Mouse (Mus musculus): Measurements from ENCODE around the gene Lrrc8d.

The Lrrc8d gene

DNA sequence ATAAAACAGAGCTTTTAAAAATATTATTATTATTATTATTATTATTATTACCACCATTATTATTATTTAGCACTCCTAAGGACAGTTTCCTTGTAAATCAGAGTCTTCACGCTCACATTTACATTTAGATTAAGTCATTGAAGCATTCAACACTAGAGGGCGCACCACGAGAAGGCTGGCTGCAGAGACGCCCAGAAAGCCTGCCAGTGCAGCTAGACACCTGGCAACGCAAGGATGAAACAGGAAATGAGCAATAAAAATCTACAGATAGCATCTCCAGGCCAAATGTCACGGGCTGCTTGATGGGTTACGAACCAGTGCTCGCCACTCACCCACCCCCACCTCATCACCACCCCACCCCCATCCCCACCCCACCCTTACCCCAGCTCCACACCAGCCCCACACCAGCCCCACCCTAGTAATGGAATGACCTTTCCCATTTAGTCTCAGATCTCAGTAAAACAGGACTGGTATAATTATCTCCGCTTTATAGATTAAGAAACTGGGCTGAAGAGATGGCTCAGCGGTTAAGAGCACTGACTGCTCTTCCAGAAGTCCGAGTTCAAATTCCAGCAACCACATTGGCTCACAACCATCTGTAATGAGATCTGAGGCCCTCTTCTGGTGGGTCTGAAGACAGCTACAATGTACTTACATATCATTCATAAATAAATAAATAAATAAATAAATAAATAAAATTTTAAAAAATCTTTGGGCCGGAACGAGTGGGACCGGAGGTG lies 14.7 kb upstream of the Lrrc8d start:
- in situ Hi-C loops (cut with MboI, MseI) = loop anchor here (10.0 kb wide), 1 partner anchor 280 kb away; no protein-coding TSS in a partner anchor

DNA sequence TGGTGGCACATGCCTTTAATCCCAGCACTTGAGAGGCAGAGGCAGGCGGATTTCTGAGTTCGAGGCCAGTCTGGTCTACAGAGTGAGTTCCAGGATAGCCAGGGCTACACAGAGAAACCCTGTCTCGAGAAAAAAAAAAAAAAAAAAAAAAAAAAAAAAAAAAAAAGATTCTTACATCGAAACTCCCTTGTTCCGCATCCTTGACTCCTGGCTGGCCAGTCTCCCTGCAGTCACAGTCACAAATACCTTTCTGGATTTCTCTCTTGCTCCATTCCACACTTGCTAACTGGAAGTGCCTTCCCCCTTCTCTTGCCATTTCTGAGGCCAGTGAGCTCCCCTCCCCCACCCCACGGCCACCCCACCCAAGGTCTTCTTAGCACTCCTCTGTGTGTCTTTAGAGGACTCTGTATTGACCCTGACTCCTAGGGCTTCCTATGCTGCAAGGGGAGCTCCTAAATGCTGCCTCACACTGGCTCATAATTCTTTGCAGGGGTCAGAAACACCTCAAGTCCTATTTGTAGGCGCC lies 13.9 kb upstream of the Lrrc8d start:
- in situ Hi-C loops (cut with MboI, MseI) = loop anchor here (10.0 kb wide), 1 partner anchor 281 kb away; no protein-coding TSS in a partner anchor

DNA sequence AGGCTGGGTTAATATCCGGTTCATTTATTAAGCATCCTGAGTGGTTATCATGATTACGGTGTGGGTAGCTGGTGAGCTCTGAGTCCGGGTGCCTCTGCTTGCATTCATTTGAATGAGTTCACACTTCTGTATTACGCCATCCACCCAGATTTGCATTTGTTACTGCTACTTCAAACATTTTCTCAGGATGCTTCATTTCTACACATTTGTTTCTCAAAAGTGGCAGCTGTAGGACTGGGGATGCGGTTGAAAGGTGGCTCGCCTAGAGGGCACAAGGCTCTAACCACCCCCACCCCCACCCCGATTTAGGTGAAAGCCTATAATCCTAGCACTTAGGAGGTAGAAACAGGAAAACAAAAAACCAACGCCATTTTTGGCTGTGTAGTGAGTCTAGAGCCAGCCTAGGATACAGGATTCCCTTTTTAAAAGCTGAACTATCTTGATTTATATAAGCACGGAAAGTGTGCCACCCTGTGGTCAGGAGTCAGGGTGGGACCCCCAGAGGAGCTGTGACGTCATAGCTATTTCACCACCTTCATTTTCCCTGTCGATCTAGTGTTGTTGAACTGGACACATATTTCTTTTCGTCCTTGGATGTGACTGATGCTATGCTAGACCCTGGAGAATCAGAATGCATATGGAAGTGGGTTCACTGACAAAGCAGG lies 13.3 kb upstream of the Lrrc8d start:
- in situ Hi-C loops (cut with MboI, MseI) = loop anchor here (10.0 kb wide), 1 partner anchor 282 kb away; no protein-coding TSS in a partner anchor

DNA sequence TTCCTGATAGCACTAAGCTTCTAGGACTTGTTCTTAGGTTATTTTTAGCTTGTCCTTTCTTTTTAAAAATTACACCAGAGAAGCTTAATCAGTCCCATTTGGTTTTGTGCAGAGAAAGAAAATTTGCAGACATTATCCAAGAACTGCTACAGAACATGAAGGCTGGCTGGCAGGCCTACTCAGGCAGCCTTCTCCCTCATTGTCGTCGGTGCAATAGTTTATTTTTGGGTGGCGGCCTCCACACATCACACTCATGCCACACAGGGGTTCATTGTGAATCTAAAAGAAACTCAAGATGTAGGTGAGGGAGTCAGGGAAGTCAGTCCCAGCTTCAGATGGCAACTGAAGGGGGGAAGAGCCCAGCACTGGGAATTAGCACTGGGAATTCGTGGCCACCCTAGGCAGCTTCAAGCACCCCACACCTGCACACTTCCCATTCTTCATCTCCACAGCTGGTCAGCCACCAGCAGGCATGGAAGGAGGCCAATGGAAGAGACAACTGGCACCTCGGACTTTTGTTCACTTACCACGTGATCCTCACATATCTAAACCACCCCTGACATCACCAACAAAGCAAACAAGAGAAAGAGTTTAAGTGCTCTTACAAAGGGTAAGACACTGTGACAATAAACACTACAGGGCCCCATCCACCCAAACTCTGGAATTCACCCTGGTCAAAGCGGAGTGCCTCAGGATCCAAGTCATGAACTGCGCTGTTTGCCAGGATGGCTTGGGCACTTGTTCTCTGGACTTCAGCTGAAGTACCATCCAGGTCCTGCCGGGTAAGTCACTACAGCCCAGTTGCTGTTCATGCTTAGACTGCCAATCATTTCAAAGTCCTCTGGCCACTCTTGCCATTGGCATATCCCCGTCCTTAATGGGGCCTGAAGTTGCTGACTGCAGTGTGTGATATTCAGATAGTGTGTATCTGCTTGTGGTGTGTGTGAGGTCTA lies 9.0 kb upstream of the Lrrc8d start:
- in situ Hi-C loops (cut with MboI, MseI) = loop anchor here (5.0 kb wide), 1 partner anchor 42 kb away; no protein-coding TSS in a partner anchor

DNA sequence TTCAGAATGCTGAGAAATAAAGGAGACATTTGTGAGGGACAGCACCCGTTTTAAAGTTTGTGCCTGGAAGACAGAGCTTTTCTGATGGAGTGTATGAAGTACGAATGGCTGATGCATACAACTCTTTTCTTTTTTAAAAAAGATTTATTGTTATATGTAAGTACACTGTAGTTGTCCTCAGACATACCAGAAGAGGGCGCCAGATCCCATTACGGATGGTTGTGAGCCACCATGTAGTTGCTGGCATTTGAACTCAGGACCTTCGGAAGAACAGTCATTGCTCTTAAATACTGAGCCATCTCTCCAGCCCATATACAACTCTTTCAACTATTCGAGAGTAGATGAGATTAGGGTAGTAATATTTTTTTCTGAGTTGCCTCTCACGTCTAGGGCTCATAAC lies 8.1 kb upstream of the Lrrc8d start:
- in situ Hi-C loops (cut with MboI, MseI) = loop anchor here (5.0 kb wide), 1 partner anchor 41 kb away; no protein-coding TSS in a partner anchor

DNA sequence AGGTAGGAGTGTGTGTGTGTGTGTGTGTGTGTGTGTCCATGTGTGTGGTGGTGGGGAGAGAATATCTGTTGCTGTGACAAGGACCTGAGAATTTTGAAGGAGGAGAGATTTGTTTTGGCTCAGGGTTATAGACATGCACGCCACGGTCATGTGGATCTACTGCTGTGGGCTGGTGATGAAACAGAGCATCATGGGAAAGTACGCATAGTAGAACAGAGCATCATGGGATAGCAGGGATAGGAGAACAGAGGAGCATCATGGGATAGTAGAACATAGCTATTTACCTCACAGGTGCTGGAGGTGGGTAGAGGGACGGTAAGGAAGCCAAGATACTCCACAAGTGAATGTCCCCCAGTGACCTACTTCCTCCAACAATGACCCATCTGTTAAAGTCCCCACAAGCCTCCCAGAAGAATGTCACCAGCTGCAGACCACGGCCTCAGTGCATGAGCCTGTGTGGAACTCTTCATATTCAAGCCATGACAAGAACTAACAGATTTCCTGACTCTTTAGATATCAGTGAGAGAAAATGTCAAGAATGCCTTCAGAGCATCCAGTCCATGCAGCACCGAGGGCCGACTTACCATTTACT lies 5.3 kb upstream of the Lrrc8d start:
- in situ Hi-C loops (cut with MboI, MseI) = loop anchor here (5.0 kb wide), 1 partner anchor 38 kb away; no protein-coding TSS in a partner anchor

DNA sequence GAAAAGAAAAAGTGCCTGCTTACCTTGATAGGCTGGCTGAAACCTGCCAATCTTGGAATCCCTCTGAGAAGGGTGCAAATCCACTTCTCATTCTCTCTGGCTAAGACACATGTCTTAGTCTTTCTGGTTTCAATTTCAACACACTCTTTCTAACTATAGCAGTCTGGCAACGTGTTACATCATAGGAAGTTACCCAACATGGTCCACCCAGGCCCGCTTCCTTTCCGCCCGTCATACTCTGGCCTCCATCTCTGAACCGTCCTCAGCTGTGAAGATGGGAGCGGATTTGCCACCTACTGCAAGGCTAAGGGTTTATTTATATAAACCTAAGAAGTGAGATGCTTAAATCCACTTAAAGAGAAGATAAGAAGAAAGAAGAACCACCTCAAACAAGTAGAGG lies 3.7 kb upstream of the Lrrc8d start:
- in situ Hi-C loops (cut with MboI, MseI) = loop anchor here (5.0 kb wide), 1 partner anchor 171 kb away; no protein-coding TSS in a partner anchor

DNA sequence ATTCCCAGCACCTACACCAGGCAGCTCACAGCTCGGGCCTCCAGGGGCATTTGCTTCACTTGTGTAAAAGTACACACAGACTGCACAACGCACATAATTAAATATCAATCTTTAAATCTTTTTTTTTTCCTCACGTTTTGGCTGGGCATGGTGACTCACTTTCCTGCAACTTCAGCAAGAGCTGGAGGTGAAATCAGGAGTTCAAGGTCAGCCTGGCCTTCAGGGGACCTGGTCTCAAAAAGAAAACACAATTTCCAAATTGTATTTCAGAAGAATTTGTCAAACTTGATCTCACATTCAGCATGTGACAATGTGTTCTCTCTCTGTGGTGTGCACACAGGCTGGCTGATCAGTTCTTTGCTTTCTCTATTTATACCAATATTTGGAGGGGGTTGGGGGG lies 1.9 kb upstream of the Lrrc8d start:
- in situ Hi-C loops (cut with MboI, MseI) = loop anchor here (5.0 kb wide), 1 partner anchor 169 kb away; no protein-coding TSS in a partner anchor

DNA sequence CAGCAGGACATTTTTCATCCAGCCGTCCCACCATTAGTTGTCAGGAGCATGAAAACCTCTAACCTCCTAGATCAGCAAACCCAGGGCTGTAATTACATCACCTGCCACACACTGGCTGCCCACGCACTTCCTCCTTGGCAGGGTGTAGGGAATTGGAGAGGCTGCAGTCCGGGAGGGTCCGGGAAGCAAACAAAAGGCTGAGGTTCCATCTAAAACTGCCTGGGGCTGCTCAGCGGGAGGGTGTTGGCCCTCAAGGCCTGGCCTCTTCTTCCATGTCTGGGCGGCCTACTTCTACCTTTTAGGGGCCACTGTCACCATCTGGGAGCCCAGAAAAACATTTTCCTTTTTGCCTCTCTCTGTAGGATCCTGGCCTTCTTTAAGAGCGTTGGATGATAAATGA lies 1.1 kb upstream of the Lrrc8d start:
- in situ Hi-C loops (cut with MboI, MseI) = loop anchor here (5.0 kb wide), 1 partner anchor 169 kb away; no protein-coding TSS in a partner anchor

DNA sequence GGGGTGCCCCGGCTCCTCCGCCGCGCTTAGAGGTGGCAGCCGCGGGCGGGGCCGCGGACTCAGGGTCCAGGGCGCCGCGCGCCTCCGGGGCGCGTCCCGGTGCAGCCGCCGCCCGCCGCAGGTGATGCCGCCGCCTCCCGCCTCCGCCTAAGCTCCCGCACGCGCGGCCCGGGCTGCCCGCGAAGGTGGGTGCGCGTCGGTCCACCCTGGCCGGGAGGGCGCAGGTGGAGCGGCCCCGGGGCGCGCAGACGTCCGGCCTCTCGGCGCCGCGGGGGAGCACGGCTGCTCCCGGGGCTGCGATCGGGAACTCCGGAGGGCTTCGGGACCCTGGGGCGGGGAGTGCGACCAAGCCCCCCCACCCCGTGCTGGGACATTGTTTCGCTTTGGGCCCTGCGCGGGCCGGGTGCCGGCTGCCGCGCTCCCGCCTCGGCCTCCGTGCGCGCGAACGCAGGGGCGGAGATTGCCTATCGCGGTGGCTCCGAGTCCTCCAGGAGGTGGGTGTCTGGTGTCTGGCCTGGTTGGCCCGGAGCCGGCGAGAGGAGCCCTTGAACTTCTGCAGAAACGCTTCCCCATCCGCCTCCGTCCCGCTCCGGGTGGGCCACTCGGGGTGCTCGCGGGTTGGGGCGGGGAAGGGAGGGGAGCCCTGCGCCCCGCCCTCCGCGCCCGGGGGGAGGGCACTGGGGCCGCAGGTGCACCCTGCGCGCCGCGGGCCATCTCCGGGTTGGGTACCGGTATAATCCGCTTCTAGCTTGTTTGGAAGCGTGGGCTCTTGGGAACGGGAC lies 492 bp downstream of the Lrrc8d start:
- in situ Hi-C loops (cut with MboI, MseI) = loop anchor here (10.0 kb wide), 1 partner anchor 1935 kb away; no protein-coding TSS in a partner anchor

DNA sequence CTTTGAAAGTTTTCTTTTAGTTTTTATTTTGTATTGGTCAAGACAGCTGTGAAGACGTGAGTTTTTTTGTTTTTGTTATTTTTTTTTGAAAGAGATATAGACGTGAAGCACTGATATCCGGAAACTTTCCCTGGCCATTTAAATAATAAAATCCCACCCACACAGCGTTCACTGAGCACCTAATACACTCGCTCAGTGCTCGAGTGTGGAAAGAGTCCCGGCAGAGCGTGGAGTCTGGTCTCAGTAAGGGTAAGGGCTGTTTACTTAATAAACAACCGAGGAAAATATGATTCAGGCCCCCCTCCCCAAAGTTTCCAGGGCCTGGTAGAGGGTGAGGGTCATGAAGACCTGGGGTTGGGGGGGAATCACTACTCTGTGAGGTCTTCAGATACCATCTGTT lies 1.6 kb downstream of the Lrrc8d start:
- in situ Hi-C loops (cut with MboI, MseI) = loop anchor here (10.0 kb wide), 1 partner anchor 1937 kb away; no protein-coding TSS in a partner anchor

DNA sequence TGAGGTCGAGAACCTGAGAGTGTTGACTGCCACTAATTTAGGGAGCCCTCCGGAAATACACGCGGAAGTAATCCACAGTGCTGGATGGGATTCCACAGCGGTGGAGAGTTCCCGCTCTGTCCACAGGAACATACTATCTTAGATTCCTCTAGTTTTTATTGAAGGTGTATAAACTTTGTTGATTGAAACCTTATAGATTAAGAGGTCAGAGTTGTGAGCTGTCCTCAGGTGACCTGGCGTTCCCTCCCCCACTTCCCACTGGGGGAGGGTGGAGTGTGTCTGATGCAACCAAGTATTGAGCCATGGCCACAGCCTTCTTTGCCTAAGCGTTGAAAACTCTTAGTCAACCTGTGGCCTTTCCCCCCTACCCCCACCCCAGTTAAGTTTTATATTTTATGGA lies 2.1 kb downstream of the Lrrc8d start:
- in situ Hi-C loops (cut with MboI, MseI) = loop anchor here (10.0 kb wide), 1 partner anchor 1937 kb away; no protein-coding TSS in a partner anchor

DNA sequence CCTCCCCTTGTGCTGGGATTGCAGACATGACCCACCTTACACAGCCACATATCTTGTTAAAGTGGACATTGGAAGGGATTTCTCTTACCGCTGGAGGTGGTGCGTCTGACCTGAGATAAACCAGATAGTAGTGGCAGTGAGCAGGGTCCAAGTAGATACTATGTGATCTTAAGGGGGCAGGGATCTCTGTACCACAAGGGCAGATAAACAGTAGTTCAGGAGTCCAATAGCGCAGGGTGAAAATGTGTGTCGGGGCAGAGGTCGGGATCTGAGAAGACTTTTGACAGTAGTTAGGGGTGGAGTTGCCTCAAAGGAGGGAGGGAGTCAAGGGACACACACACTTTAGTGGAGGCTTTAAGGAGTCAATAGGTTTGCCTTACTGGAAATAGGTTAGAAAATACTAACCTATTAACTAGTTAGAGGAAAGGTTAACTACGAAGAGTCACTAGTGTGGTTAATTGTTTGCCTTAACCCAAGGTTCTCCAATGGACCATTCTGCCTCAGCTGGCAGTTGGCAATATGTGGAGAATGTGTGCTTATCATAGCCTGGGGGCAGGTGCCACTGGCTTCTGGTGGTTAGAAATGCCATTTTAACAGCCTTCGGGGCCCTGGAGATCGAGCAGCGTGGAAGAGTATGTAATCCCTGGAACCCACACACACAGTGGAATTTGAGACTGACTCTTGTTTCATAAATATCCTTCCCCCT lies 3.0 kb downstream of the Lrrc8d start:
- in situ Hi-C loops (cut with MboI, MseI) = loop anchor here (10.0 kb wide), 1 partner anchor 1938 kb away; no protein-coding TSS in a partner anchor

DNA sequence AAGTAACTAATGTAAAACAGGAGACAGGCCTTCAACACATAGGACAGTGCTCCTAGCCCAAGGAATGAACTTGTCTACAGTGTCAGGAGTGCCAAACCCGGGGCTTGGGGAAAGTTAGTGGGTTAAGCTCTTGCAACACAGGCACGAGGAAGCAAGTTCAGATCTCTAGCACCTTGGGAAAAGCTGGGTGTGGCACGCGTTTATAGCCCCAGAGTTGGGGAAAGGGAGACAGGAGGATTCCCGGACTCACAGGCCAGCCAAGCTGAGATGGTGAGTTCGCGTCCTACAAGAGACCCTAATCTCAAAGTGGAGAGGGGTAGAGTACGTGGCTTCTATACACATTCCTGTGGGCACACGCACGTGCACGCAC lies 3.5 kb downstream of the Lrrc8d start:
- in situ Hi-C loops (cut with MboI, MseI) = loop anchor here (10.0 kb wide), 1 partner anchor 1938 kb away; no protein-coding TSS in a partner anchor

DNA sequence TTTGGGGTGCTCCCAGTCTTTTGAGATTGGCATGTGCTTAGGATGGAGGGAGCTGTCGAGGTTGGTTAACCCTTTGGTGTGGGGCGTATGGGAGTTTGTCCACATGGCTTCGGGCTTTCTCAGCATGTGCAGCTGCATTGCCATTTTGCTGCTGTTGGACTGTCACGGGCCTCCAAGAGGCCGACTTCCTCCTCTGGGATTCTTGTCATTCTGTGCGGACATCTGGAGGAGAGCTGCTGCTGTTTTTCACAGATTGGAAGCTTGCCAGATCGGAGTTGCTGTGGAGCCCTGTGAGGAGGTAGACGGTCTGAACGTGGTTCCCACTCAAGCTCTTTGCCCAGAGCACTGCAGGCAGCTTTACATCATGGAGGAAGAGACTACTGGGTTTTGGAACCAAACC lies 4.8 kb downstream of the Lrrc8d start:
- in situ Hi-C loops (cut with MboI, MseI) = loop anchor here (10.0 kb wide), 1 partner anchor 1940 kb away; no protein-coding TSS in a partner anchor

DNA sequence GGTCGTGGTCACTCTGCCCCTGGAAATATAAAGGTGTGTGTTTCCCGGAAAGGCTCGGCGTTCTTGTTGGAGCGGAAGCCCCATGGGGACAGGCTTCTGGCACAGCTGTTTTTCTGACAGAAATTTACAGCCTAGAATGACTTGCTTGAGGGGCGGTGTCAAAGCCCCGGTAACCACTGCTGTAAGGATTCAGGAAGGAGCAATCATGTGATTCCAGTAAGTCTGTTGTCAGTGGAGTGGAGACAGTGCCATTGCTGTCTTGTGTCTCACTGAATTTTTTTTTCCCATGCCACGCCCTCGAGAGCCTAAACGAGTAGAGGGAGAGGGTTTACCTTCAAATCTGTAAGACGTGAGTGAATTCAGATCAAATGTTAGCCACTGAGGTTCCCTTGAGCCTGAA lies 6.9 kb downstream of the Lrrc8d start:
- in situ Hi-C loops (cut with MboI, MseI) = loop anchor here (10.0 kb wide), 1 partner anchor 1942 kb away; no protein-coding TSS in a partner anchor

DNA sequence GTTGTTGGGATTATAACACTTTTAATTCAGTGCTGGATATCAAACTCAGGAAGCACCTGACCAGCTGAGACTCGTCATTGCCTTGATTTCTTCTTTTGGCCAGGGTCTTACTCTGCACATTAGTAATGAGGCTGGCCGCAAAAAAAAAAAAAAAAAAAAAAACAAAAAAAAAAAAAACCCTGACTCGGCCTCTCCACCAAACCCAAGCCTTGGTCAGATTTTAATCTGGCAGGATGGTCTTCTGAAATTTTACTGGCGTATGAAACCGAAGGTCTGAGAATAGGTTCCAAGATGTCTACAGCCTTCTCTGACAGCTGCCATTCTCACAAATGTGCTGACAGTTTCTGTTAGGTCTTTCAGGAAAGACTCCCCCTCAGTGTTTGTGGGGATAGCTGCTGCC lies 8.5 kb downstream of the Lrrc8d start:
- in situ Hi-C loops (cut with MboI, MseI) = loop anchor here (10.0 kb wide), 1 partner anchor 1943 kb away; no protein-coding TSS in a partner anchor

DNA sequence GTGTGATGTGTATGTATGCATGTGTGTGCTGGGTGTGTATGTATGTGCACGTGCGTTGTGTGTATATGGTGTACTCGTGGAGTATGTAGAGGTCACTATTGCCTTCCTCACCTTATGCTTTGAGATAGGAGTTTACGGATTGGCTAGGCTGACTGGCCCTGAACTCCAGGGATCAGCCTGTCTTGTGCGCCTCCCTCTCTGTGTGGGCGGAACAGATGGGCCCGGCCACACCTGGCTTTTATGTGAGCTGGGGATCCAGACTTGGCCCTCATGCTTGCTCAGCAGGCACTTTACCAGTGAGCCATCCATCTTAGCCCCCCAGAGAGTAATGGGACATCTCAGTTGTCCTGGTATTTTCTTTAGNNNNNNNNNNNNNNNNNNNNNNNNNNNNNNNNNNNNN lies 10.7 kb downstream of the Lrrc8d start:
- in situ Hi-C loops (cut with MboI, MseI) = no loop called here

DNA sequence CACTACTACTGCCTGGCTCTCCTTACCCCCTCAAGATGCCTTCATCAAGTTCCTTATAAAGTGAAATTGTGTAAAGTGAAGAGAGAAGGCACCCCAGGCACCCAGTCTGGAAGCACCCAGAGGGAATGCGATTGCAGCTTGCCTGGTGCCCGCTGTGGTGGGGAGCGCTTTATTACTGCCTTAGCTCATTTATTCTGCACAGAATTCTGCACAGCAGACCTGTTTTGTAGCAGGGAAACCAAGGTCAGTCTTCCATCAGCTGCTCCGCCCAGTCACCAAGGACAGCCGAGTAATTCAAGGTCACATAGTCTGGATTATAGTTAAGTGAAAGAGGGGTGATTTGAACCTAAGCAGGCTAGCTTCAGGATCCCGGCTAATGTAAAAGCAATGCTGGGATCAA lies 14.7 kb downstream of the Lrrc8d start:
- in situ Hi-C loops (cut with MboI, MseI) = no loop called here
